Mouse (Mus musculus) testis, adult 2 months (tissue): ENCODE measurements around the gene Psmc3ip.

Source experiments
- CTCF ChIP-seq: fragments of 200-500 bp; IDR thresholded peaks from 2 replicates; pipeline ENCODE4 v1.5.1; 2012; ENCODE audit warnings: low read depth, mild to moderate bottlenecking, inconsistent platforms, low read length, moderate library complexity; ENCODE audit not compliant: control insufficient read depth, insufficient read depth, insufficient replicate concordance
- POLR2A ChIP-seq: fragments of 200-500 bp; IDR thresholded peaks from 2 replicates; pipeline ENCODE4 v1.6.1; 2012; ENCODE audit warnings: low read depth, mild to moderate bottlenecking, inconsistent platforms, low read length, moderate library complexity; ENCODE audit not compliant: control insufficient read depth

GRCm38 (mm10) chr11:101058726-101059125 lies 36.5 kb downstream of the Psmc3ip start:
- TF ChIP-seq CTCF, result no peak
- TF ChIP-seq POLR2A, result no peak
